Mouse (Mus musculus): ENCODE data around the gene En1.

En1 gene

GRCm38 (mm10) chr1:120628821-120629220, 26.6 kb downstream of the En1 start:
- DNase-seq = no peak

GRCm38 (mm10) chr1:120643380-120643779, 41.2 kb downstream of the En1 start:
- no peak for DNase-seq

- DNase-seq = no peak
Measured at GRCm38 (mm10) chr1:120643848-120644711, 41.9 kb downstream of the En1 start.

- DNase-seq = no peak
Measured at GRCm38 (mm10) chr1:120644755-120645154, 42.5 kb downstream of the En1 start.

- DNase-seq = no peak
Measured at GRCm38 (mm10) chr1:120650068-120650467, 47.9 kb downstream of the En1 start.

GRCm38 (mm10) chr1:120651997-120652396, 49.8 kb downstream of the En1 start:
- no peak for DNase-seq

GRCm38 (mm10) chr1:120654950-120655396, 52.8 kb downstream of the En1 start:
- DNase-seq = peak; percentile 2
